Mouse (Mus musculus) stomach, postnatal 0 days (tissue): Measurements from ENCODE around the gene Adi1. TPM values are rescaled to one million over a fixed set of nuclear protein-coding genes. Genes with fewer than 3 reads are reported as not detected.

ENCODE experiments used
- ATAC-seq: fragments of 200-750 bp; cut with Nextera tagmentation; 2 replicates; pipeline ENCODE4 v1.8.0; 2017; ENCODE audit not compliant: low FRiP score, low TSS enrichment
- DNase-seq: peaks from one replicate; pipeline ENCODE4 v3.0.0-alpha.2; 2016; ENCODE audit warnings: low spot score
- H3K27ac ChIP-seq: fragments of 300-500 bp; sonication (generic); replicated peaks from 2 replicates; pipeline ENCODE4 v1.5.1; 2014; ENCODE audit warnings: mild to moderate bottlenecking, control low read depth
- H3K27me3 ChIP-seq: fragments of 300-500 bp; sonication (generic); 2 replicates; pipeline ENCODE4 v1.6.1; 2014; ENCODE audit warnings: low read length; ENCODE audit not compliant: control insufficient read depth, insufficient read depth
- H3K36me3 ChIP-seq: fragments of 300-500 bp; sonication (generic); 2 replicates; pipeline ENCODE4 v1.6.1; 2014; ENCODE audit warnings: low read length, mixed read lengths; ENCODE audit not compliant: control insufficient read depth, insufficient read depth
- H3K4me1 ChIP-seq: fragments of 300-500 bp; sonication (generic); replicated peaks from 2 replicates; pipeline ENCODE4 v1.6.1; 2014; ENCODE audit warnings: antibody characterized with exemption; ENCODE audit not compliant: control insufficient read depth, insufficient read depth
- H3K4me2 ChIP-seq: fragments of 300-500 bp; sonication (generic); replicated peaks from 2 replicates; pipeline ENCODE4 v1.6.1; 2014; ENCODE audit warnings: low read depth, mild to moderate bottlenecking, control low read depth, moderate library complexity
- H3K4me3 ChIP-seq: fragments of 300-500 bp; sonication (generic); 2 replicates; pipeline ENCODE4 v1.5.1; 2014; ENCODE audit warnings: low read depth, low read length, control low read depth
- H3K9ac ChIP-seq: fragments of 300-500 bp; sonication (generic); 2 replicates; pipeline ENCODE4 v1.6.1; 2014; ENCODE audit warnings: mild to moderate bottlenecking, low read length, control low read depth, mixed read lengths
- H3K9me3 ChIP-seq: fragments of 300-500 bp; sonication (generic); 2 replicates; pipeline ENCODE4 v1.6.1; 2016; ENCODE audit warnings: low read length; ENCODE audit not compliant: control insufficient read depth
- CTCF ChIP-seq: IDR thresholded peaks from 2 replicates; pipeline ENCODE4 v1.5.1; 2016; ENCODE audit warnings: antibody characterized with exemption, low read depth, mild to moderate bottlenecking, moderate library complexity
- EP300 ChIP-seq: optimal IDR thresholded peaks from 2 replicates; pipeline ENCODE3; 2016; ENCODE audit warnings: antibody characterized with exemption
- WGBS: fragments of 180-500 bp; shearing (Covaris S2); extraction: QIAGEN DNeasy Blood & Tissue Kit; methylation state at CpG from one replicate; pipeline ENCODE4 v1.1.7; 2014; 5-methylcytosine and 5-hydroxymethylcytosine counted together
- polyA plus RNA-seq: library from polyadenylated mRNA; unstranded; fragments of >200 nt; fragmentation: Nextera tagmentation; extraction: Ambion mirVana; gene quantifications from 2 replicates; pipeline ENCODE4 v1.2.1, GENCODE M21; 2015

Adi1 gene
- polyA plus RNA-seq, 1 experiment from 2014 or later: 50.9 TPM

DNA sequence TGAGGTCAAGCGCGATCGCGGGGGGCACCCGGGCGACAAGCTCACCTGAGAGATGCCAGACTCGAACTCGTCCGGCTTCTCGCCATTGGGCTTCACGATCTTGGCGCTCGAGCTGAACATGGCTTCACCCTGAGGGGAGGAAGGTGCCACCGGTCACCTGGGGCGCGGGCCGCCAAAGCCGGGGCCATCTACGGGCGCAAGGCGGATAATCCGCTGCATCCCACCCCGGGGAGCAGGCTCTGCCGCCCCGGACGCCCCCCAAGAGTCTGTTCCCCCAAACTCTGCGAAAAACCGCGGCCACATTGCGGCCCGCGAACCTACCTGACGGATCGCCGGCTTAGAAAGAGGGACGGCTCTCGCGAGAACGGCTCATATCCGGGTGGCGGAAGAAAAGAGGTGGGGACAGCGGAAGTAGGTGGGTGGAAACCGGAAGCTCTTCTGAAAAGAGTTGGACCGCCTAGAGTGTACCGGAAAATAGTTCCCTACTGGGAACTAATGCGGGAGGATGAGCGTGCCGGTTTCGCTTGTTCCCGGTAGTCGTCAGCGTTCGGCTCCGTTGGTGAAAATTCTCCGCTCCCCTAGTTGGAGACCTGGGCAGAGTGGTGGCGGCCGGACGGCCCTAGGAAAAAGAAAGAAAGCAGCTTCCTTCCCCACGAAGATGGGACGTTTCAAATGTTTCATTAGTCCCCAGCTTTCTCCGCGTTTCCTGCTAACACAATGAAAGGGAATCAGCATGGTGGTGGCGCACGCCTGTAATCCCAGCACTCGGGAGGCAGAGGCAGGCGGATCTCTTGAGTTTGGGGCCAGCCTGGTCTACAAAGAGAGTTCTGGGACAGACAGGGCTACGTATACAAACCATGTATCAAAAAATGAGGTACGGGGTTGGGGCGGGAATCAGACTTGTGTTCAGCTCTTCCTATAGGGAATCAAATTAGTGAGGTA is 39.2 kb upstream of the Adi1 start, which contains the start of gene Rps7:
TSS of gene Rps7 (minus strand) at position 419 of the 942 bp plus-strand sequence.
- 4% methylated on average over 68 of the region's 69 CpGs for WGBS
- Histone ChIP-seq H3K4me1 (peaks cover 5% of the 10 kb centered on the region; the same call in 1 of the 2 replicates), H3K27me3 (no peaks in the 10 kb centered on the region), H3K27ac (peak within 1 kb of the TSS; percentile 93), H3K4me2 (peak within 1 kb of the TSS; percentile 66), H3K9ac (peak within 1 kb of the TSS; percentile 97), H3K36me3 (peaks cover 26% of the 10 kb centered on the region), H3K4me3 (peak within 1 kb of the TSS; percentile 86), H3K9me3 (no peaks in the 10 kb centered on the region)
- TF ChIP-seq EP300 (peak; percentile 99), CTCF (no peak)
- DNase-seq (peak; percentile 93), ATAC-seq (peak; percentile 99)

GRCm38 (mm10) chr12:28636543-28636942 is 38.5 kb upstream of the Adi1 start:
- Histone ChIP-seq H3K4me2 (peak overlapping the region; percentile 56), H3K4me1 (peaks cover 5% of the 10 kb centered on the region; the same call in 1 of the 2 replicates), H3K9me3 (no peaks in the 10 kb centered on the region), H3K9ac (no peak overlapping the region), H3K36me3 (peaks cover 21% of the 10 kb centered on the region), H3K4me3 (no peak overlapping the region), H3K27me3 (no peaks in the 10 kb centered on the region), H3K27ac (no peak overlapping the region)
- ATAC-seq (no peak), DNase-seq (no peak)
- 91% methylated on average over 6 of the region's 6 CpGs for WGBS
- TF ChIP-seq EP300 (no peak), CTCF (no peak)

DNA sequence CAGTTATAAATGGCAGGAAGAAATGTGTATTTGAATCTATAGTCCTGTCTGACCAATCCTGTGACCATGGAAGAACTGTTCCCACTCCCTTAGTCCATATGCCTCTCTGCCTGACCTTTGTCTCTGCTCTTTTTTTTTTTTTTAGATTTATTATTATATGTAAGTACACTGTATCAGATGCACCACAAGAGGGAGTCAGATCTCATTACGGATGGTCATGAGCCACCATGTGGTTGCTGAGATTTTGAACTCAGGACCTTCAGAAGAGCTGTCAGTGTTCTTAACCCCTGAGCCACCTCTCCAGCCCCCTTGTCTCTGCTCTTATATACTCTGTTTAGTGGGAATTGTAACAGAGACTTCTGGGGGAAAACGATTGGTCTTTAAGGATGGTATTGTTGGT is 36.3 kb upstream of the Adi1 start:
- H3K27ac ChIP-seq: no peak overlapping the region
- no peak overlapping the region for H3K4me2 ChIP-seq
- H3K4me1 ChIP-seq: peaks cover 5% of the 10 kb centered on the region; the same call in 1 of the 2 replicates
- no peak for DNase-seq
- H3K9ac ChIP-seq: no peak overlapping the region
- no peaks in the 10 kb centered on the region for H3K9me3 ChIP-seq
- WGBS: 57% methylated on average over 2 of the region's 2 CpGs
- H3K27me3 ChIP-seq: no peaks in the 10 kb centered on the region
- no peak for ATAC-seq
- peaks cover 6% of the 10 kb centered on the region; the same call in 1 of the 2 replicates for H3K36me3 ChIP-seq
- peak; percentile 31; the same call in 1 of the 2 replicates for TF ChIP-seq CTCF
- TF ChIP-seq EP300: no peak
- H3K4me3 ChIP-seq: no peak overlapping the region

DNA sequence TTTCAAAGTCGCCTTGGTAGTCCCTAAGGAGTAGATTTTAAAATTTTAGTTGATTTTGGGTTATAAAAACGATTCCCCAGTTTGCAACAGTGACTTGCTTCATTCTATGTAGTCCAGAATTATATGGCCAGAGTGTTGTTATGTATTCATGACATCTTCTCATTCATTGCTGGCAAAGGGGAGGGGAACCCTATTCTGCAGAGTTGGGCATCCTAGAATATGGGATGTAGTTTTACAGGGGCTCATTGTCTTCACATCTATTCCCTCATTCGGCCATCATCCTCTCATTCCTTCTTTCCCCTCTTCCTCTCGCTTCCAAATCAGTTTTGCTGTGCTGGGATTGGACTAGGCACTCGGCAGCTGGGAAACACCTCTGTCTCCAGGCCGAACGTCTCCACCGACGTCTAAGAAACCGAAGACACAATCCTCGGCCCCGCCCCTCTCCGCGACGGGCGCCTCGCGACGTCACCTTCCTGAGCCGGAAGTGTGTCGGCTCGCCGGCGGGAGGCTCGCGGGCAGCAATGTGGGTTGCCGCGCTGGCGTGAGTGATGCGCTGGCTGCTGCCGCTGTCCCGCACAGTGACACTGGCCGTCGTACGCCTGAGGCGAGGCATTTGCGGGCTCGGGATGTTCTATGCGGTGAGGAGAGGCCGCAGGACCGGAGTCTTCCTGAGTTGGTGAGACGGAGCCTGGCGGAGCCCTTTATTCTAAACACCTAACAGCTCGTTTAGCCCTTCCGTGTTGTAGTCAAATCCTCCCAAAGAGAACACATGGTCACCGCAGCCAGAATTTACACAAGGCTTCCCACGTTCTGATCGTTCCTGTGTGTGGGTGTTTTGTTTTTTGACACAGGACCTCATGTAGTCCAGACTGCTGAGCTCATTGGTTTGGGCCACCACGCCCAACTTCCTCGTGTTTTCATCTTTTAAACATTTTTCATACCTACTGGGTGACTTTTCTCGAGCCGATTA is 25.6 kb upstream of the Adi1 start, which contains the start of gene Rnaseh1:
TSS of gene Rnaseh1 (plus strand) at position 462 of the 970 bp plus-strand sequence.
- Histone ChIP-seq H3K4me3 (peak within 1 kb of the TSS; percentile 74), H3K4me1 (no peaks in the 10 kb centered on the region; the same call in 1 of the 2 replicates), H3K27me3 (no peaks in the 10 kb centered on the region), H3K4me2 (peak within 1 kb of the TSS; percentile 65), H3K36me3 (no peaks in the 10 kb centered on the region), H3K9me3 (no peaks in the 10 kb centered on the region), H3K9ac (peak within 1 kb of the TSS; percentile 80), H3K27ac (peak within 1 kb of the TSS; percentile 61; the same call in 1 of the 2 replicates)
- ATAC-seq (peak; percentile 97), DNase-seq (peak; percentile 94)
- 2% methylated on average over 52 of the region's 52 CpGs for WGBS
- no peak for TF ChIP-seq CTCF
- no peak for TF ChIP-seq EP300

- Histone ChIP-seq H3K4me1 (no peaks in the 10 kb centered on the region), H3K27me3 (no peaks in the 10 kb centered on the region), H3K9ac (no peak overlapping the region), H3K36me3 (0 out of 2 replicates have a peak, but pooled peaks cover 8% of the 10 kb centered on the region), H3K9me3 (no peaks in the 10 kb centered on the region), H3K4me2 (no peak overlapping the region), H3K27ac (no peak overlapping the region), H3K4me3 (no peak overlapping the region)
- TF ChIP-seq CTCF (no peak), EP300 (no peak)
- DNase-seq: no peak
- 82% methylated on average over 4 of the region's 4 CpGs for WGBS
- ATAC-seq: no peak
These were observed 12.4 kb upstream of the Adi1 start for GRCm38 (mm10) chr12:28662628-28663027.
